Mouse (Mus musculus) heart, embryonic 15.5 days (tissue): Measurements from ENCODE around the gene D330045A20Rik. TPM values are rescaled to one million over a fixed set of nuclear protein-coding genes. Genes with fewer than 3 reads are reported as not detected.
A peak's percentile ranks its signal among the peaks of the same experiment; 100 is the strongest.
"Not testable (repeated sequence)": the region's sequence is repeated elsewhere in the genome, so short reads cannot be mapped to it uniquely, and the experiment has no call there.

Experiments used
- ATAC-seq: fragments of 200-750 bp; cut with Nextera tagmentation; replicated peaks from 2 replicates; pipeline ENCODE4 v1.8.0; 2017; ENCODE audit warnings: low read depth, moderate TSS enrichment; ENCODE audit not compliant: insufficient number of reproducible peaks, insufficient read depth, low FRiP score
- H3K27ac ChIP-seq: fragments of 300-500 bp; sonication (generic); 2 replicates; pipeline ENCODE4 v1.5.1; 2015; ENCODE audit warnings: mild to moderate bottlenecking, inconsistent platforms
- H3K27me3 ChIP-seq: fragments of 300-500 bp; sonication (generic); 2 replicates; pipeline ENCODE4 v1.6.1; 2015; ENCODE audit warnings: inconsistent platforms
- H3K36me3 ChIP-seq: fragments of 300-500 bp; sonication (generic); 2 replicates; pipeline ENCODE4 v1.6.1; 2015; ENCODE audit warnings: mild to moderate bottlenecking, inconsistent platforms
- H3K4me1 ChIP-seq: fragments of 300-500 bp; sonication (generic); replicated peaks from 2 replicates; pipeline ENCODE4 v1.6.1; 2015; ENCODE audit warnings: inconsistent platforms
- H3K4me2 ChIP-seq: fragments of 300-500 bp; sonication (generic); 2 replicates; pipeline ENCODE4 v1.6.1; 2015; ENCODE audit warnings: inconsistent platforms, mild to moderate bottlenecking, moderate library complexity
- H3K4me3 ChIP-seq: fragments of 300-500 bp; sonication (generic); 2 replicates; pipeline ENCODE4 v1.5.1; 2015; ENCODE audit warnings: mild to moderate bottlenecking, inconsistent platforms
- H3K9ac ChIP-seq: fragments of 300-500 bp; sonication (generic); 2 replicates; pipeline ENCODE4 v1.6.1; 2015; ENCODE audit warnings: mild to moderate bottlenecking, inconsistent platforms
- H3K9me3 ChIP-seq: fragments of 300-500 bp; sonication (generic); replicated peaks from 2 replicates; pipeline ENCODE4 v1.6.1; 2016; ENCODE audit warnings: inconsistent platforms
- WGBS: fragments of 180-500 bp; shearing (Covaris S2); methylation state at CpG from one replicate; pipeline ENCODE4 v1.1.7; 2015; ENCODE audit warnings: mixed read lengths; 5-methylcytosine and 5-hydroxymethylcytosine counted together
- polyA plus RNA-seq: library from polyadenylated mRNA; unstranded; fragments of >200 nt; fragmentation: Nextera tagmentation; extraction: Ambion mirVana; gene quantifications from 2 replicates; pipeline ENCODE4 v1.2.1, GENCODE M21; 2015

The D330045A20Rik gene
- polyA plus RNA-seq = 0.71 and 1.2 TPM in 2 replicates

DNA sequence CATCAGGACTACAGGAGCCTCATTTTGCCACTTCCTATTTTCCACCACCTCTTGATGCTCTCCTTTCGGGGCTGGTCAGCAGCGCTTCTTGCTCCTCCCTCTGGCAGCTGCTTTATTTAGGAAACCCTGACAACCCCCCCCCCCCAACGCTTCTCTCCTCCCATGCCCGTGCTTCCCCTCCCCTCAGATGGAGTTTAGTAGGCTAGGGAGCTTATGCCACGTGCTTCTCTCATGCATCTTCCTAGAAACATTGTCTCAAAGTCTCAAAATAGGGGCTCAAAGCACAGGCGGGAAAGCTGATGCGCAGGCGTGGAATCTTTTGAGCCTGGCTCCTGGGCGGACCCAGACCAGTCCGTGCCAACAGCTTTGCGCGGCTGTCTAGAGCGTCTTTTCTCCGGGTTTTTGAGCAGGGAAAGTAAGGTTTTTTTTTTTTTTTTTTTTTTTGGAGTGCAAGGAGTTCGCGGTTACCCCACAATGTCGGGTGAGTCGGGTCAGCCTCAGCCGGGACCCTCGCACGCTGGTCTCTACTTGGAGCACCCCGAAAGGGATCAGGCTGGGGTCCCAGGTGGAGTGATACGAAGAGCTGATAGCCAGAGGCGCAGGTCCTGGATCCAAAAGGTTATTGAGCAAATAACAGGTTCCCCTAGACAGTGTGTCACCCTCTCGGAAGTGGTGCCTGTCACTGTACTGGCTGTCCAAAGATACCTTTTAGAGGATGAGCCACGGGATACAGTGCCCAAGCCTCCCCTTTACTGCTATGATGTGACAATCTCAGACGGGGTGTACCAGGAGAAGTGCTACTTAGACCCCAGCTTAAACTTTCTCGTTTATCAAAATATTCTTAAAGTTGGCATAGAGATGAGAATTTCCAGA lies at the start of gene D330045A20Rik:
Gene D330045A20Rik (plus strand): TSS at position 346 of the 873 bp plus-strand sequence.
- no peak within 1 kb of the TSS for H3K27ac ChIP-seq

DNA sequence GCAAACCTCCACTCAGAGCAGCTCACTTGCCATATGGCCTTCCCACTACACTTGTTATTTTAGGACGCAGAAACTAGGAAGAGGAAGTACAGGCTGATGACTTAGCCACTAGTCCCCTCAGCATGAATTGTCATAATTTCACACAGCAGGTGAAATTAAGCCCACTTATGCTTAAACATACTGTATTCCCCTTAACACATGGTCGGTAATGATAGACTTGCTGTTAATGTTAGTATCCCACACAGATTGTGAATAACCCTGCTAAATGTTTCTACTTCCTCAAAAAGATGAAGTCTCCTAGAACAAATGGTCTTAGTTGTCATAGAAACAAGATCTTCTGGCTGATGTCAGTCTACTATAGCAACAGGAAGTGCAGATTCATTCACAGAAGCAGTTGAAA lies 47.6 kb upstream of the D330045A20Rik start:
- no peaks in the 10 kb centered on the region for H3K27me3 ChIP-seq
- H3K36me3 ChIP-seq = no peaks in the 10 kb centered on the region
- H3K9ac ChIP-seq = no peak overlapping the region
- WGBS = 47% methylated on average over 2 of the region's 2 CpGs
- ATAC-seq = no peak
- no peaks in the 10 kb centered on the region for H3K9me3 ChIP-seq
- no peak overlapping the region for H3K27ac ChIP-seq
- no peak overlapping the region for H3K4me3 ChIP-seq
- H3K4me1 ChIP-seq = no peaks in the 10 kb centered on the region
- no peak overlapping the region for H3K4me2 ChIP-seq

More for the DNA sequence above, at the start of gene D330045A20Rik:
- Histone ChIP-seq H3K9me3 (no peaks in the 10 kb centered on the region), H3K4me2 (peak within 1 kb of the TSS; percentile 71), H3K36me3 (no peaks in the 10 kb centered on the region), H3K4me3 (peak within 1 kb of the TSS; percentile 45), H3K4me1 (no peaks in the 10 kb centered on the region), H3K27me3 (no peaks in the 10 kb centered on the region), H3K9ac (no peak within 1 kb of the TSS; the same call in 1 of the 2 replicates)
- WGBS = 16% methylated on average over 28 of the region's 28 CpGs
- ATAC-seq = 0 out of 2 replicates have a peak, but pooled peaks have one; percentile 39

DNA sequence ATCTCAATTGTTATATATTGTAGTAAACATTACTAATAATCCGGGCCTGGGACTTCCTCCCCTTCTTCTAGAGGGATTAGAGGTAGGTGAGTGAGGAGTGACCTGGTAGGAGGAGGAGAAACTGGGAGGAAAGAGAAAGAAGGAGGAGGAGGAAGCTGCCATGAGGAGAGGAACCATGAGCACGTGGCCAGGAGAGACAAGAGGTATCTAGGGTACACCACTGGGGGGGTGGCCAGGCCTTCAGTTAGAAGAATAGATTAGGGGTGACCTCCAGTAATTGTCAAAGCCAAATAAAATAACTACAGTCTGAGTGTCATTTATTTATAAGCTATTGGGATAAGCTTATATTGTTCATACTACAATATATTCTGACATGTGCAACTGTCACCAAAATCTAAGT lies 45.0 kb upstream of the D330045A20Rik start:
- H3K9me3 ChIP-seq = no peaks in the 10 kb centered on the region
- WGBS = 57% methylated on average over 2 of the region's 2 CpGs
- no peak for ATAC-seq

DNA sequence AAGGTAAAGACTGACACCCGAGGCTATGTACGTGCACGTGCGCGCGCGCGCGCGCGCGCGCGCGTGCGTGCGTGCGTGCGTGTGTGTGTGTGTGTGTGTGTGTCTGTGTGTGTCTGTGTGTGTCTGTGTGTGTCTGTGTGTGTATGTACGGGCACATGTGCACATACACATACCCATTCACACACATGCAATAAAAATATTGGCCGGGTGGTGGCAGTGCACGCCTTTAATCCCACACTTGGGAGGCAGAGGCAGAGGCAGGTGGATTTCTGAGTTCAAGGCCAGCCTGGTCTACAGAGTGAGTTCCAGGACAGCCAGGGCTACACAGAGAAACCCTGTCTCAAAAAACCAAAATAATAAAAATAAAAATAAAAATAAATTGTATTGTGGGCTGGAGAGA lies 39.1 kb upstream of the D330045A20Rik start:
- not testable (repeated sequence) for H3K4me2 ChIP-seq, H3K4me3 ChIP-seq, H3K27ac ChIP-seq, H3K9ac ChIP-seq, ATAC-seq, H3K4me1 ChIP-seq, H3K9me3 ChIP-seq, H3K27me3 ChIP-seq, H3K36me3 ChIP-seq
- WGBS = 86% methylated on average over 22 of the region's 22 CpGs

More for the DNA sequence above, 45.0 kb upstream of the D330045A20Rik start:
- H3K4me3 ChIP-seq = no peak overlapping the region
- no peak overlapping the region for H3K4me2 ChIP-seq
- H3K36me3 ChIP-seq = no peaks in the 10 kb centered on the region
- H3K27me3 ChIP-seq = no peaks in the 10 kb centered on the region
- H3K27ac ChIP-seq = no peak overlapping the region
- no peak overlapping the region for H3K9ac ChIP-seq
- no peaks in the 10 kb centered on the region for H3K4me1 ChIP-seq

DNA sequence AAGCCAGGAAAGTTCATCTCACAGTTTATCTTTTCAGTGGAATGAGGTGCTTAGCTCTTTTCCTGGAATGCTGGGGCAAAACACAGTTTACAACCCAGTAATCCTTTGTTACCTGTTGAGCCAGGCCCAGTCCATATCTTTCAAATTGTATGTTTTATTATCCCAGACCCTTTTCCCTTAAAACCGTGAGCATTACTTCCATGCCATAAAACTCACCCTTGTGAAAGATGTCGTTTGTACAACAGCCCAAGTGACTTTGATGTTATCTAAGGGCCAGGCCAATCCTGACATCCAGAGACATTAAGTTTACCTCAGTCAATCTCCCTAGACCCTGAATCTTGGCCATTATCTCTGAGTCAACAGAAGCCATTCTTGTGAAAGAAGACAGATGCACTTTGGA lies 23.4 kb upstream of the D330045A20Rik start:
- Histone ChIP-seq H3K4me2 (no peak overlapping the region), H3K36me3 (no peaks in the 10 kb centered on the region), H3K27ac (no peak overlapping the region), H3K9me3 (no peaks in the 10 kb centered on the region), H3K4me3 (no peak overlapping the region), H3K9ac (no peak overlapping the region), H3K4me1 (no peaks in the 10 kb centered on the region), H3K27me3 (no peaks in the 10 kb centered on the region)
- ATAC-seq = no peak
- 17% methylated on average over 2 of the region's 2 CpGs for WGBS

DNA sequence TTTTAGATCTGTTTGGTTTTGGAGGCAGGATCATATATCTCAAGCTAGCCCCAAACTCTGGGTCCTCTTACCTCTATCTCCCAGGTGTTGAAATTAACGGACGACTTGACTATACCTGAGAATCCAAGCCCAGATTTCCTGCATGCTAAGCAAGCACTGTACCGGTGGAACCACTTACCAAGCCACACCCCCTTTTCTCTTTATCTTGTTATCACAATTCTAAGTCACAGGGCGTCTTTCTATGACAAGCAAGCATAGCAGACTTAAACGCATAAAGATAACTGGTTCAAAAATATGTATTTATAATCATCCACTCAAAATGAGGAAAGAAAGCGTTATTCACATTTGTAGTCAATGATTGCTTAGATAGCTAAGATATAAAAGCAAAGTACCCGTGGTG lies 1.9 kb downstream of the D330045A20Rik start:
- Histone ChIP-seq H3K4me2 (no peak overlapping the region), H3K9ac (no peak overlapping the region), H3K9me3 (no peaks in the 10 kb centered on the region), H3K27me3 (no peaks in the 10 kb centered on the region), H3K27ac (no peak overlapping the region), H3K4me1 (no peaks in the 10 kb centered on the region), H3K4me3 (no peak overlapping the region), H3K36me3 (no peaks in the 10 kb centered on the region)
- ATAC-seq = no peak
- WGBS = 43% methylated on average over 7 of the region's 7 CpGs

DNA sequence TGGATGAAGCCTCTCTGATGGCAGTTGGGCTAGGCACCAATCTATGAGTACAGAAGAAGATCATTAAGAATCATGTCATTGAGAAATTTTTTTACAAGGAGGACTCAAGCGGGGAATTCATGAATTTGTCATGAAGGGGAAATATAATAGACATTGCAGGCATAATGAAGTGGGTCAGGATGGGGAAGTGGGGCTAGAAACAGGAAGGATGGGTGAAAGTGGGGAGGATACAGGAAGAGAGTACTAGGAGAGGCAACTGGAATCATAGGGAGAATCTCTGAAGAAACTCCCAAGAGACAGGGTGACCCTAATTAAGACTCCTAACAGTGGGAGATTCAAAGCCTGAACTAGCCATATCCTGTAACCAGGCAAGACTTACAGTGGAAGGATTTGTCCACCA lies 4.8 kb downstream of the D330045A20Rik start:
- H3K9ac ChIP-seq = no peak overlapping the region
- no peaks in the 10 kb centered on the region for H3K4me1 ChIP-seq
- no peaks in the 10 kb centered on the region for H3K9me3 ChIP-seq
- 70% methylated on average over 1 of the region's 1 CpGs for WGBS
- H3K4me2 ChIP-seq = no peak overlapping the region
- H3K4me3 ChIP-seq = no peak overlapping the region
- H3K27ac ChIP-seq = no peak overlapping the region
- no peaks in the 10 kb centered on the region for H3K36me3 ChIP-seq
- ATAC-seq = no peak
- no peaks in the 10 kb centered on the region for H3K27me3 ChIP-seq

DNA sequence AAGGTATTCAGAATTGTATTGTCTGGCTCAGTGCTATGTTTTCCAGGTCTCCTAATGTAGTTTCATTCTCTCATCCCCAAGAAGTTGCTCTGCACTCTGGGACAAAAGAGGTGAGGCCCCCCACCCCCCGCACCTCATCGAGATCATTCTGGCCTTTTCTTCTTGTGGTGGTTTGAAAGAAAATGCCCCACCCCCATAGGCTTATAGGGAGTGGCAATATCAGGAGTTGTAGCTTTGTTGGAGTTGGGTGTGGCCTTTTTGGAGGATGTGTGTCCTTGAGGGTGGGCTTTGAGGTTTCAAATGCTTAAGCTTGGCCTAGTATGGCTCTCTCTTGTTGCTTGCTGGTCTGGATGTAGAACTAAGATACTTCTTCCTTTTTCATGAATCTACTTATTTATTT lies 36.0 kb downstream of the D330045A20Rik start:
- no peaks in the 10 kb centered on the region for H3K4me1 ChIP-seq
- H3K4me2 ChIP-seq = no peak overlapping the region
- H3K9me3 ChIP-seq = no peaks in the 10 kb centered on the region
- no peak overlapping the region for H3K4me3 ChIP-seq
- no peak for ATAC-seq
- no peak overlapping the region for H3K9ac ChIP-seq
- no peaks in the 10 kb centered on the region for H3K27me3 ChIP-seq
- 65% methylated on average over 2 of the region's 2 CpGs for WGBS
- H3K27ac ChIP-seq = no peak overlapping the region
- H3K36me3 ChIP-seq = no peaks in the 10 kb centered on the region

DNA sequence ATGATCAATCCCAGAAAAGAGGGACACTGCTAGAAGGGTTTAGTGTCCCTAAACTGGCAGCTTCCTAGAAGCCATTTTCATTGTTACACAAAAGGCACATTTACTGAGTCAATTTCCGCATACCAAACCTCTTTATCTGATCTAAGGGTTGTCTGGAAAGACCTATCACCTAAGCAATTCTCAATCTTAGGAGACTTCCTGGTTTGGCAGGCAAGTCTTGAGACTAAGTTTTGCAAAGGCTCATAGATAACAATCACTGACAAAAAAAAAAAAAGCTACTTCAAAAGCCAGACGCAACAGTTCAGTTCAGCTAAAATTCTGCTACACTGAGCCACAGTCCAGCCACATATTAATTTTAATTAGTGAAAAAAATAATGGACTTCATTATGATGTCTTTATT lies 39.1 kb downstream of the D330045A20Rik start:
- H3K9ac ChIP-seq = no peak overlapping the region
- H3K36me3 ChIP-seq = no peaks in the 10 kb centered on the region
- H3K9me3 ChIP-seq = no peaks in the 10 kb centered on the region
- H3K4me3 ChIP-seq = no peak overlapping the region
- H3K27me3 ChIP-seq = no peaks in the 10 kb centered on the region
- WGBS = 67% methylated on average over 2 of the region's 2 CpGs
- no peak overlapping the region for H3K27ac ChIP-seq
- no peak overlapping the region for H3K4me2 ChIP-seq
- no peak for ATAC-seq
- H3K4me1 ChIP-seq = no peaks in the 10 kb centered on the region

DNA sequence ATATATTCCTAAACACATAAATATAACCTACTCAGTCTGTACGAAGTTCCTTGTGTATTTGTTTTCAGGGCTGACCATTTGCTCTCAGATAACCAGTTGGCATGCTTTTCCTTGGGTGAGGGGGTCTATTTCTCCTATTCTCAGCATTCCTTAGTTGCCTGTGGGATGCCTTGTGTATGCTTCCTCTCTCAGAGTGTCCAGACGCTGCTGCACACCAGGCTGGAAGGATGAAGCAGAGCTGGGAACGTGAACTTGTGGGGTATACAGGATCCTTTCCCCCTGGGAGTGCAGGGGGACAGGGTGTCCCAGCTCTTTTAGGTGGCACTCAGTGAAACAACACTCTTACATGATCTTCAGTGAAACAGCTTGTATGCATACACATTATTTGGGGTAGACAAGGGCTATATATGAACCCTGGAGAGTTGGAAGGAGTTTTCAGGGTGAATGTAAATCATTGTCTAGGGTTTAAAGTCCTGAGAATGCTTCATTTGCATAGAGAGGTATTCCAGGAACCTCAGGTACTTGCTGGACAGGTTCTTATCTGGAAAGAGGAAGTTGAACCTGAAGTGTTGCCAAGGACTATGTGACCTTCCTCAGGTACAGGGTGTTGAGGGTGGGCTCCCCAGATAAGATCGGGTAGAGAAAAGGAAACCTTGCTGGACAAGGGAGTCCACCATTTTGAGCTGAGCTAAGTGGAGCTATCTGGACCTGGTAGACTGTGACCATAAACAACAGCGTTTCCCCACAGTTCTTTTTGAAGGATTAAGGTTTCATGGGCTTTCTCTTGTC lies 44.3 kb downstream of the D330045A20Rik start:
- H3K36me3 ChIP-seq = no peaks in the 10 kb centered on the region
- H3K4me3 ChIP-seq = no peak overlapping the region
- H3K9me3 ChIP-seq = no peaks in the 10 kb centered on the region
- H3K27me3 ChIP-seq = no peaks in the 10 kb centered on the region
- H3K27ac ChIP-seq = no peak overlapping the region
- H3K9ac ChIP-seq = no peak overlapping the region
- H3K4me2 ChIP-seq = no peak overlapping the region
- no peaks in the 10 kb centered on the region for H3K4me1 ChIP-seq
- 46% methylated on average over 5 of the region's 5 CpGs for WGBS
- no peak for ATAC-seq

DNA sequence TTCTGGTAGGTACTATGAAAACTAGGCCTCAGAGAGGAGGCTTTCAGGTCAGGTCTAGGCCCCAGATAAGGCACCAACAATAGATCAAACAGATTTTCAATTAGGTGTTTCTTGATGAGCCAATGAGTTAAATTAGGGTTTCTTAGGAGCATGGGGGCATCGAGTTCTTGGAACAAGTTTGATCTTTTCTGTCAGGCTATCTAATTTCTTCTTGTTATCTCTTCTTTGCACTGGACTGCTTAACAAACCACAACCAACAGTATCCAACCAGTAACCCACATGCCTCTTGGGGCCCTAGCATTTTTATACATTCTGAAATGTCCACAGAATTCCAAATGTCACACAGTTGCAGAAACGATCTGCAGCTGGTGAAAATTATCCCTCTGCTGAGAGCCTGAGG lies 45.6 kb downstream of the D330045A20Rik start:
- Histone ChIP-seq H3K4me1 (no peaks in the 10 kb centered on the region), H3K9me3 (no peaks in the 10 kb centered on the region), H3K27me3 (no peaks in the 10 kb centered on the region), H3K9ac (no peak overlapping the region), H3K4me2 (no peak overlapping the region), H3K4me3 (no peak overlapping the region), H3K27ac (no peak overlapping the region), H3K36me3 (no peaks in the 10 kb centered on the region)
- 80% methylated on average over 2 of the region's 2 CpGs for WGBS
- no peak for ATAC-seq
